Comparison of ENCODE assay signal across 25 mouse cellular contexts in the genomic region with DNA sequence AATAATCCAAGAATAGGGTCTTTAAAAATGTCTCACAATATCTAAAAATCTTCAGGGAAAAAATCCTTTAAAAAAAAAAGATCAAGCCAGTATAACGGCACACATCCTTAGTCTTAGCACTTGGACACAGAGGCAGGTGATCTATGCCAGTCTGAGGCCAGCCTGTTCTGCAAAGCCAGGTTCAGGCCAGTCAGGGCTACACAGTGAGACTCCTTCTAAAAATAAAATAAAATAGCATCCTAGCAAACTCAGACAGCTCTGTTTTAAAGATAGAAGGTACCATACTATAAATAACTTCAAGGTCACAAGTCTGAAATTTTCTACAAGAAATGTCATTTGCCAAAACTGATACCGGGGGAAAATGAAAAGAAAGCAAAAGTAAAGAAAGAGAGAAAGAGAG. TPM values are rescaled to one million over a fixed set of nuclear protein-coding genes. Genes with fewer than 3 reads are reported as not detected.
"Had no signal": no experiment of that assay in that cellular context is flagged by ENCODE, and none has a peak within 500 bp of the region (broad histone marks: within the 10 kb centered on the region; RNA-seq: fewer than 3 reads in every experiment).

No protein-coding gene starts in this region.

- H3K27me3 ChIP-seq: limb, embryonic 12.5 days; limb, embryonic 15.5 days; midbrain, embryonic 13.5 days had no signal

- H3K27ac ChIP-seq: liver, embryonic 14.5 days; midbrain, embryonic 10.5 days; midbrain, embryonic 13.5 days had no signal

- ATAC-seq: liver, postnatal 0 days; lung, postnatal 0 days; midbrain, embryonic 13.5 days; midbrain, embryonic 16.5 days had no signal

- H3K4me2 ChIP-seq: limb, embryonic 12.5 days; limb, embryonic 15.5 days; liver, embryonic 11.5 days; lung, embryonic 14.5 days; midbrain, embryonic 13.5 days had no signal

- H3K4me1 ChIP-seq: megakaryocyte, embryonic 14.5 days; midbrain, embryonic 13.5 days had no signal

- H3K4me3 ChIP-seq: limb, embryonic 12.5 days; limb, embryonic 15.5 days; megakaryocyte, embryonic 14.5 days; midbrain, embryonic 10.5 days; midbrain, embryonic 13.5 days had no signal

- H3K9ac ChIP-seq: limb, embryonic 12.5 days; limb, embryonic 15.5 days; liver, embryonic 14.5 days; liver, postnatal 0 days; lung, embryonic 14.5 days; midbrain, embryonic 13.5 days had no signal

- H3K36me3 ChIP-seq: limb, embryonic 12.5 days; limb, embryonic 15.5 days; midbrain, embryonic 10.5 days; midbrain, embryonic 13.5 days had no signal

- H3K9me3 ChIP-seq: limb, embryonic 12.5 days; limb, embryonic 15.5 days; midbrain, embryonic 10.5 days; midbrain, embryonic 13.5 days had no signal

- DNase-seq: kidney, postnatal 14 days; kidney, postnatal 4 days; left cerebral cortex, postnatal 4 days; liver, postnatal 0 days; lung, embryonic 14.5 days; lung, postnatal 36 days; thymus, adult 18-20 months; thymus, postnatal 36 days had no signal

RNA-seq across cellular contexts. Expression of a gene that starts 7.6 kb away (rescaled TPM):
- total RNA-seq: layer of hippocampus, adult 18-20 months; layer of hippocampus, postnatal 14 days; left cerebral cortex, adult 8-10 months; left cerebral cortex, postnatal 14 days; left cerebral cortex, postnatal 4 days had no signal
- polyA plus RNA-seq: limb, embryonic 12.5 days; lung, embryonic 14.5 days; midbrain, embryonic 10.5 days; midbrain, embryonic 13.5 days; midbrain, embryonic 16.5 days; neural tube, embryonic 11.5 days; neural tube, embryonic 14.5 days; stomach, embryonic 16.5 days; testis, adult 2 months had no signal
